Mouse (Mus musculus) liver, postnatal 0 days (tissue): ENCODE measurements at regions not wholly inside any gene's neighbourhood (a gene's known extent, or its start where the extent isn't known, plus 50 kb on each side); places are given as distances from the start of the nearest gene placed in this dataset.

Experiments
- CTCF ChIP-seq: sonication (generic); IDR thresholded peaks from 2 replicates; pipeline ENCODE4 v1.5.1; 2016; ENCODE audit warnings: antibody characterized with exemption, low read depth
- EP300 ChIP-seq: IDR thresholded peaks from 2 replicates; pipeline ENCODE4 v1.6.1; 2016; ENCODE audit warnings: antibody characterized with exemption, low read depth, mild to moderate bottlenecking

DNA sequence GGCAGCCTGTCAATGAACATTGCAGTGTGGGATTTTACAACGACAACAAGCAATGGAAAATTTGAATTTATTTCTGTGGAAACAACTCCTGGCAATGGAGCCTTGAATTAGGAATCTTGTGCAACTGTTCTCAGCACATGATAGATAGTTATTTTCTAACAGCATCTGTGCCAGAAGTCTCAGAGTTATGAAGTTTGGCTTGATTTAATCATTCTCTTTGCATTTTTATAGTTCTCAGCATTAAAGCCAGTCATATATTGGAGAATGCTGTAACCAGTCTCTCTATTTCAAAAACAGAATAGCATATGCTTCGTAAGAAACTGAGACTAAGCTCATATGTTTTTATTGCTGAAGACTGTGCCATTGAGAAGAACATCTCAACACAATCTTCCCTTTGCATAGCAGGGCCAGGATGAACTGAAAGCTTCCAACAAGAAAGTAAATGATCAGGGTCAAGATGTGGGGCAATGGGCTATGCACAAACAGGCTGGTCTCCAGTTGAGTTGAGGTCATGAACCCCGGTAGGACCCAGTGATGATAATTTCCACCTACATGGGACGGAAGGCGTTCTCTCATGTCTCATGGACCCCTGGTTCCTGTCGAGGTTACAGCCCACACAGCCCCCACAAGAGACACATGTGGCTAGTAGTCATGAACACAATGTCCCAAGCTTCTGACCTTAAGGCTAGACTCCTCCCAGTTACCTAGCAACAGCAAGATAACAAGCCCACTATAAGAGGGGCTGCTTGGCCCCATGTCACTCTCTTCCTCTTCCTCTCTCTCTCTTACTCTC lies 89.0 kb upstream of the Sec61g start:
- TF ChIP-seq EP300 (no peak), CTCF (no peak)
